Mouse (Mus musculus): ENCODE data around the gene Adam8.

The Adam8 gene

DNA sequence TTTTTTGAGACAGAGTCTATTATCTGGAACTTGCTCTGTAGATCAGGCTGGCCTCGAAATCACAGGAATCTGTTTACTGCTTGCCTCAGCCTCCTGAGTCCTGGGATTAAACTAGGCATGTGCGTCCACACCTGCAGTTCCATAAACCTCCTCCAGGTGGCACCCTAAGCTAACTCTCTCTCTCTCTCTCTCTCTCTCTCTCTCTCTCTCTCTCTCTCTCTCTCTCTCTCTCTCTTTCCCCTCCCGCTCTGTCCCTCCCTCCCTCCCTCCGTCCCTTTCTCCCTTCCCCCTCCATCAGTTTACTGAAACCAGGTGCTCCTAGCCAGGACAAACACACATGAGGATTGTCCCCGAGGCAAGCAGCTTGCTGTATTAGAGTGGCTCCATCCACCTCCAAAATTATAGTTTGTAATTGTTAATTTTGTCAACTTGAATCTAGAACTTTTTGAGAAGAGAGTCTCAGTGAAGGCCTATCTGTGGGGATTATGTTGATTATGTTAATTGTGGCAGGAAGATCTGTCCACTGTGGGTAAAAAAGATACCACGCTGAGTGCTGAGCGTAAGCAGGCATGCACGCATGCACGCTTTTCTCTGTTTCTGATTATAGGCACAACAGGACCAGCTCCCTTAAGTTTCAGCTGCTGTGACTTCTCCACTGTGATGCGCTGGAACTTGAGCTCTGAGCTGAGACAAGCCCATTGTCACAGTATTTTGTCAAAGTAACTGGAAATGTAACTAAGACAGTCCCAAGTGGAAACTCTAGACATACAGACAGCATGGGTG, 22.8 kb downstream of the Adam8 start:
- H3K27me3 ChIP-seq (ENCODE audit: control insufficient read depth, insufficient read depth, low read length, poor library complexity, severe bottlenecking), result no peaks in the 10 kb centered on the region
- peak; percentile 88 for DNase-seq (ENCODE audit: low read depth, low spot score)

DNA sequence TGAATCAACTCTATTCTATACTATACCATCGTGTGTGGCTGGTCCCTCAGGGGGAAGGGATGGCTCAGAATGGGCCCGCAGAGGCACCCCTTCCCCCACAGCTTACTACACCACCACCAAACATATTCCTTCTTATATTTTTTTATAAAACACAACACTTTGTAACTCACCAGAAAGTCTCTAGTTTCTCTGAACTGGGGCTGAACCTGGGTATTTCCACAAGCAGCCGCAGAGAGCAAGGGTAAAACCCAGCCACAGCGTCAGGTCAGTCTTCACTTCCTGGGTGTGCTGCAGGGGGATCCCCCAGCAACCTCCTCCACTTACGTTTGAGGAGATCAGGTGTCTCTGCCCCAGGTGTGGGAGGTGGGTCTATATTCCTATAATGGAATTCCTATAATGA, 23.9 kb downstream of the Adam8 start:
- DNase-seq (ENCODE audit: low read depth, low spot score), result peak; percentile 87
- no peaks in the 10 kb centered on the region for H3K36me3 ChIP-seq (ENCODE audit: control insufficient read depth, insufficient read depth, low read length, poor library complexity, severe bottlenecking)
- no peaks in the 10 kb centered on the region for H3K27me3 ChIP-seq (ENCODE audit: control insufficient read depth, insufficient read depth, low read length, poor library complexity, severe bottlenecking)

More for the DNA sequence above, 22.8 kb downstream of the Adam8 start:
- H3K36me3 ChIP-seq (ENCODE audit: control insufficient read depth, insufficient read depth, low read length, poor library complexity, severe bottlenecking), result no peaks in the 10 kb centered on the region

DNA sequence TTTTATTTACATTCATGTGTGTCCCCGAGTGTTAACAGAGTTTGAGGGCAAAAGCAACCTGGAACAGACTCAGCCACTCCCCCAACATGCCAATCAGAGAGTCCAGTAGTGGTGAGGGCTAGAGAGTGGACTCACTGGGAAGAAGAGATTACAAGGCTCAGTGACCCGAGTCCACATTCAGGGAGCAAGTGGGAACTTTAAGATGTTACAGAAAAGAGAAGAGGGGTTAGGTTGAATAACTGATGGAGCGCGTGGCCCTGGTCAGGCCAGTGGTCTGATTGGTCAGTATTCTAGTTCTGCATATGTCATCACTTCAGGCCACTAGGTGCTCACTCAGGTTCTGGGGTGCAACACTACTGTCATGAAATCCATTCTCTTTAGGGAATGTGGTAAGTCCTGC, 25.2 kb downstream of the Adam8 start:
- Histone ChIP-seq H3K36me3 (ENCODE audit: control insufficient read depth, insufficient read depth, low read length, poor library complexity, severe bottlenecking) (no peaks in the 10 kb centered on the region), H3K27me3 (ENCODE audit: control insufficient read depth, insufficient read depth, low read length, poor library complexity, severe bottlenecking) (no peaks in the 10 kb centered on the region)
- no peak for DNase-seq (ENCODE audit: low read depth, low spot score)

DNA sequence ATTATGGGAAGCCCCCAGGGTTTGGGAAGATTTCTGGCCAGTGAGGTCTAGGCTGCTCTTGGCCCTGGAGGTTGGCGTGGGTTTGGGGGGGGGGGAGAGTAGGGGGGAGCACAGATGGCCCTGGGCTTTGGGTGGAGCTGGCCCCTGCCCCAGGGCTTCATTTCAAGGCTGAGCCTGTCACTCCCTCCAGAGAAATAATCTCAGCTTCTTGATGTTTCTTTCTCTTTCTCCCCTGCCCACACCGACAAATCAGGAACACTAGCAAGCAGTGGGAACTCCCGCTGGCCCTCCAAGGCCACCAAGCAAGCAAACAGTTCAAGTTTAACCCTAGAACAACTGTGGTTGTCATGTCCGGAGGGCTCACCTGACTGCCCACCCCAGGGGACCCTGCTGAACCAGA, 28.5 kb downstream of the Adam8 start:
- no peaks in the 10 kb centered on the region for H3K27me3 ChIP-seq (ENCODE audit: control insufficient read depth, insufficient read depth, low read length, poor library complexity, severe bottlenecking)
- no peak for DNase-seq (ENCODE audit: low read depth, low spot score)
- no peaks in the 10 kb centered on the region for H3K36me3 ChIP-seq (ENCODE audit: control insufficient read depth, insufficient read depth, low read length, poor library complexity, severe bottlenecking)

DNA sequence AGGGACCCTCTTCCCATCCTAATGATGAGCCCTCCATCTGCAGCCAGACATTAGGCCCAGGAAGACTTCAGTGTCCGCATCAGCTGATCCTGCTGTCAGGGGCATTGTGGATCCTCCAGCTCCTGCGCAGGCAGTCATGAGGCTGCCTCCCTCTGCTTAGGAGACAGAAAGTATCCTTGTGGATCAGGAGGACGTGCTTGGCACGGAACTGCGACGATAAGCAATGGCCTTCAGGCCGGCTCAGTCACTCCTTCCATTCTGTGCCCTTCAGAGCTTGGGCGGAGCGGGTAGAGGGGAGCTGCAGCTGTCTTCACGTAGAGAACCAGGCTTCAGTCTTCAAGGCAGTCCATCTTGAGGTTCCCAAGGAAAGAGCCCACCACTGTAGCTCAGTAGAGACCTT, 31.2 kb downstream of the Adam8 start:
- Histone ChIP-seq H3K36me3 (ENCODE audit: control insufficient read depth, insufficient read depth, low read length, poor library complexity, severe bottlenecking) (no peaks in the 10 kb centered on the region), H3K27me3 (ENCODE audit: control insufficient read depth, insufficient read depth, low read length, poor library complexity, severe bottlenecking) (no peaks in the 10 kb centered on the region)
- no peak for DNase-seq (ENCODE audit: low read depth, low spot score)

DNA sequence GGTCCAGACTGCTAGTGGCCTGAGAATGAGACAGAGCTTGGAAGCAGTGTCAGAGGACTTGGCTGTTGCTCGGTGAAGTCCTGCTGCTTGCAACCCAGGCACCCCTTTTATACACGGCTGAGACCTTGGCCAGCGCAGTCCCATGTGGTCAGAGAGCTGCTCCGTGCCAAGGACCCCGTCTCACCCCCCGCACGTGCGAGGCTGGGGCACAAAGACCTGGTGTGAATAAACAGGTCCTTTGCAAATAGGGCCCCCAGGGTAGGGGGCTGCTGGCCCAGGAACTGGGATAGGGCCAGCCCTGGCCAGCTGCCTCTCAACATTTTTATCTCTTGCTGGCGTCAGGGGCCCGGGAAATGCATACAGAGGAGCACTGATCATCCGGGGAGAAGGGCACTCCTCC, 34.4 kb downstream of the Adam8 start:
- DNase-seq (ENCODE audit: low read depth, low spot score), result no peak
- no peaks in the 10 kb centered on the region for H3K27me3 ChIP-seq (ENCODE audit: control insufficient read depth, insufficient read depth, low read length, poor library complexity, severe bottlenecking)
- H3K36me3 ChIP-seq (ENCODE audit: control insufficient read depth, insufficient read depth, low read length, poor library complexity, severe bottlenecking), result no peaks in the 10 kb centered on the region

DNA sequence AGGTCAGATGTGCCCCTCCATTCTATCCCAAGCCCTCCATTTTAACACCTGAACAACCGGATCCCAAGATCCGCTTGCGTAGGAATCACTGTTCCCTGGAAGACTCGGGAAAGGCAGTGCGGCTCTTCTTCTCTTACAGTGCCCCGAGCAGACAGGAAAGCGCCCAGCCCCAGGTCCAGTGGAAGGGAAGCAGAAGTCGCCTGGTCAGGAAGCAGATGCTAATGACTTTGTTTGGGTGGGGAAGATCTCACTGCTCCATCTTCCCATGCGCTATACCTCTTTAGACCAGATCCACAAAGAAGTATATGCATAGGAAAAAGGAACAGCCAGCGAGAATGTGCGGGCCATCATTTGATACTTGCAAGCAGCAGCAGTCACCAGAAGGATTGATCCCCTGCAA, 34.9 kb downstream of the Adam8 start:
- Histone ChIP-seq H3K36me3 (ENCODE audit: control insufficient read depth, insufficient read depth, low read length, poor library complexity, severe bottlenecking) (no peaks in the 10 kb centered on the region), H3K27me3 (ENCODE audit: control insufficient read depth, insufficient read depth, low read length, poor library complexity, severe bottlenecking) (no peaks in the 10 kb centered on the region)
- DNase-seq (ENCODE audit: low read depth, low spot score), result no peak

DNA sequence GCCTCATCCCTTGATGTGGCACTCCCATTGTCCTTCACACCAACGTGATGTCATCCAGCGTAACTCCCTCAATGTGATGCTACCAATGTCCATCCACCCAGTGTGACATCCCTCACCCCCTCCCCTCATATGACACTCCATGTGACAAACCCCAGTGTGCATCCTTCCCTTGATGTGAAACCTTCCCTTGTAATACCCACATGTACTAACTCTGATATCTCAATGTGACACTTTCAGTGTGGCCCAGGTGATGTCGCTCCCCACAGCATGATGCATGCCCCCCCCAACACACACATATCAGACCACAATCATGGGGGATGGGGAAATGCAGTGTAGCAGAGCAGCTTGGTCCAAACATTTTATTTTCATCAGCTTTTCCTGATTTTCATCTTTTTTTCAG, 35.7 kb downstream of the Adam8 start:
- no peaks in the 10 kb centered on the region for H3K27me3 ChIP-seq (ENCODE audit: control insufficient read depth, insufficient read depth, low read length, poor library complexity, severe bottlenecking)
- no peaks in the 10 kb centered on the region for H3K36me3 ChIP-seq (ENCODE audit: control insufficient read depth, insufficient read depth, low read length, poor library complexity, severe bottlenecking)
- DNase-seq (ENCODE audit: low read depth, low spot score), result no peak

DNA sequence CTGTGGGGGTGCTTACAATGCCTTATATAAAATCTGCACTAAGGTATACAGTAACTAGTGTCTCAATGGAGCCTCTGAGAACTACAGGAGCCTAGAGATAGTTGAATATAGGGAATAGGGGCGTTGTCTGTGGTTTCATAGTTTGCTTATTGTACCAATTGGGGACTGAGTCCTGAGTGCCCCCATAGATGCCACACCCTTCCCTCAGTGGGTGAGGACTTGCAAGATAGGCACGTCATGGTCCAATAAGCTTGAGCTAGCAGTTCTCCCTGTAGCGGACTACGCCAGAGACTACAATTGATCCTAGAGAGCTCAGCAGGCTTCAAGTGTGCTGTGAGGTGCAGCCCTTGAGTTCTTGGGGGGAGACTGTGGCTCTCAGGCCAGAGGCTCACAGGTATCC, 36.9 kb downstream of the Adam8 start:
- DNase-seq (ENCODE audit: low read depth, low spot score), result no peak
- Histone ChIP-seq H3K27me3 (ENCODE audit: control insufficient read depth, insufficient read depth, low read length, poor library complexity, severe bottlenecking) (no peaks in the 10 kb centered on the region), H3K36me3 (ENCODE audit: control insufficient read depth, insufficient read depth, low read length, poor library complexity, severe bottlenecking) (no peaks in the 10 kb centered on the region)

DNA sequence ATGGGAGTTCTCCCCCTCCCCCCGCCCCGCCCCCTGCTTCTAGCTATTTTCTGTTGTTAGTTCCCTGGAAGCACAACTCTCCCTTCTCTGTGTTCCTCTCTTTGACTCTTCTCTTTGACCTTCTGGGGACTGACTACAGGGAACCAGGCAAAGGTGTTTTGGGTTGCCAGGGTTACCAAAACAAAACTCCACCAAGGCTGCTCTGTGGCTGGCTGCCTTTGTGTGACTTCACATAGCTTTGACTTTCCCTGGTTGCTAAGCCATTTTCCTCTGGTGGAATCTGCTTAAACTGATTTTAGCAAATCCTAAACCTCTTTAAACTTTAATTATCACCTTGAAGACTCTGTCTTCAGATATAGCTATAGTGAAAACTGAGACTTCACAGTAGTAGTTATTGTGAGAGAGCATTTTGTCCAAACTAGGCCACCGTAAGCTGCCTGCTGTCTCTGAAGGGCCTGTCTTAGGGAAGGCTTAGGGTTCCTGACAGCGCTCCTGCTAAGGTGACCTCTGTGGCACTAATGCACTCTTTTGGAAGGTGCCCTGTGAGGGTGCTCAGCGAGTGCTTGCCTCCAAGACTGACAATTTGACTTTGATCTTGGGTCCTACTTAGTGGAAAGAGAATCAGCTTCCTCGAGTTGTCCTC, 40.2 kb downstream of the Adam8 start:
- H3K27me3 ChIP-seq (ENCODE audit: control insufficient read depth, insufficient read depth, low read length, poor library complexity, severe bottlenecking), result no peaks in the 10 kb centered on the region
- DNase-seq (ENCODE audit: low read depth, low spot score), result peak; percentile 40

DNA sequence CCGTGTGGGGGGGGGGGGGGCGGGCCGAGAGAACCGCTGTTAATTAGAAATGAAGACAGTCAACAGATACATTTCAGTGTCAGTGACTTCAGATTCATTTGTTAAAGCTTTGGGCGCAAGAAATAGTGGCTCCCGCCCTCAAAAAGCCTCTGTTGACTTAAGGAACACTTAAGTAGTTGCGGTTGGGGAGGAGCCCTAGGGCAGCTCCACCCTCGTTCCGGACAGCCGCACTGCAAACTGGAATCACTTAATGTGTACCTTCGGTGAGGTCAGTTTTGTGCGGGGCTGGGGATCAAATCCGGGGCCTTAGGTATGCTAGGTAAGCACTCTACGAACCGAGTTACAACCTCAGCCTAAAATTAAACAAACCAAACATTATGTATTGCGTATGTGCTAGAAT, 41.3 kb downstream of the Adam8 start:
- Histone ChIP-seq H3K36me3 (ENCODE audit: control insufficient read depth, insufficient read depth, low read length, poor library complexity, severe bottlenecking) (no peaks in the 10 kb centered on the region), H3K27me3 (ENCODE audit: control insufficient read depth, insufficient read depth, low read length, poor library complexity, severe bottlenecking) (no peaks in the 10 kb centered on the region)
- DNase-seq (ENCODE audit: low read depth, low spot score), result peak; percentile 67

More for the DNA sequence above, 40.2 kb downstream of the Adam8 start:
- H3K36me3 ChIP-seq (ENCODE audit: control insufficient read depth, insufficient read depth, low read length, poor library complexity, severe bottlenecking), result no peaks in the 10 kb centered on the region

DNA sequence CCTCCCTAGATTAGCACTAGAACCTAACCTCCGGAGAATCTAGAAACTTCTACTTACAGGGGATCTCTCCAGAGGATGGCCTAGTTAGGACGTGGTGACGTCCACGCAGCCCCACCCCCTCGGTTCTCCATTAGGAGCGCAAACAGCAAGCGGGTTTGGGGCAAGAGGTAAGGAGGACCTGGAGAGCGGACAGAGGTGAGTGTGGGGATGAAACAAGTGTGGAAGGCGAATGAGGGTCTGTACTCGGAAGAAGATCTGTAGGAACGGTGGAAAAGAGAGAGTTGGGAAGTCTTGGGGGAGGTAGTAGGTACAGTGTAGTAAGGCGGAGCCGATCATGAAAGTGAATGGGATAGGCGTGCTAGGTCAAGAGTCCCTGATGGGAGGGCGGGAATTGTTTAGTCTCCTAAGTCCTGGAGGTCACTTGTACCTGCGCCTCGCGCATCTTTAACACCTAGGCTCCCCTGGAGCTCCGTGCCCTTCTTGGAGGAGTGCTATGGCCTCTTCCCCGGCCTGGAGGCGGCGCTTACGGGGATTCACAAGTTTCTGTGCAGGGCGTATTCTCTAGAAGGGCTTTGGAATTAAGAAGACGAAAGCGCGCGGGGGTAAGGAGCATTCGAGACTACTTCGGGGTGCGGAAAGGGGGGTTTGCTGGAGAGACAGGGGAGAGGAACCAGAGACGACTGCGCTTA, 41.9 kb downstream of the Adam8 start:
- H3K27me3 ChIP-seq (ENCODE audit: control insufficient read depth, insufficient read depth, low read length, poor library complexity, severe bottlenecking), result no peaks in the 10 kb centered on the region; the same call in 1 of the 2 replicates
- H3K36me3 ChIP-seq (ENCODE audit: control insufficient read depth, insufficient read depth, low read length, poor library complexity, severe bottlenecking), result no peaks in the 10 kb centered on the region
- DNase-seq (ENCODE audit: low read depth, low spot score), result peak; percentile 73

DNA sequence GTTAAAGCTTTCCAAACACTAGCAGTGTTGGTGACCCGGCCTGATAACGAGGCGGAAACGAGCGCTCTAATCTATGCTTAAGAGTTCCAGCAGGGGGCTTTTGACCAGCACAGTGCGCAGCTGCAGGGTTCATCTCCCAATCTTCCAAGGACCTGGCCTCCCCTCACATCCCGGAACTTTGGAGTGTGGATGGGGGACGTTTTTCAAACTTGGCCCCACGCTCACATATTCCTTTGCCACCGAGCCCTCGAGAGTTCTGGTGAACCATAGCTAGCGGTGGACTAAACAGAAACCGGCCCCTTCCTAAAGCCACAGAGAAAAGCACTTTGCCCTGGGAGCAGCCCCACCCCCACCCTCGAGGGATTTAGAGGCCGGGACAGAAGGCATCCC, 42.5 kb downstream of the Adam8 start:
- Histone ChIP-seq H3K36me3 (ENCODE audit: control insufficient read depth, insufficient read depth, low read length, poor library complexity, severe bottlenecking) (no peaks in the 10 kb centered on the region), H3K27me3 (ENCODE audit: control insufficient read depth, insufficient read depth, low read length, poor library complexity, severe bottlenecking) (no peaks in the 10 kb centered on the region; the same call in 1 of the 2 replicates)
- DNase-seq (ENCODE audit: low read depth, low spot score), result peak; percentile 69

DNA sequence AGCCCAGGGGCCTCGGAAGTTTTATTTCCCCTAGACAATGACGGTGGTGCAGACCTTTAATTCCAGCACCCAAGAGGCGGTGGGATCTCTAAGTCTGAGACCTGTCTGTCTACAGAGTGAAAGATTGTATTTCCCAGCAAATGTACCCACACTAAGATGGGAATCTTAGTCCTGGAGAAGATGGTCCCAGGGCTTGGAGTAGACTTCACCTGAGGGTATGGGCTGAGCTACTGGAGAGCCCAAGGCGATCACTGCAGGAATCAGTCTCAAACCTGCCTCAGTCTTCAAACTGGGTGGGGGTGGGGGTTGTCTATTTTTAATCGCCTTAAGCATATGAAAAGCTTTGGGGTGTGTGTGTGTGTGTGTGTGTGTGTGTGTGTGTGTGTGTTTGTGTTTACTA, 46.3 kb downstream of the Adam8 start:
- no peak for DNase-seq (ENCODE audit: low read depth, low spot score)
- H3K36me3 ChIP-seq (ENCODE audit: control insufficient read depth, insufficient read depth, low read length, poor library complexity, severe bottlenecking), result no peaks in the 10 kb centered on the region
- H3K27me3 ChIP-seq (ENCODE audit: control insufficient read depth, insufficient read depth, low read length, poor library complexity, severe bottlenecking), result no peaks in the 10 kb centered on the region; the same call in 1 of the 2 replicates

DNA sequence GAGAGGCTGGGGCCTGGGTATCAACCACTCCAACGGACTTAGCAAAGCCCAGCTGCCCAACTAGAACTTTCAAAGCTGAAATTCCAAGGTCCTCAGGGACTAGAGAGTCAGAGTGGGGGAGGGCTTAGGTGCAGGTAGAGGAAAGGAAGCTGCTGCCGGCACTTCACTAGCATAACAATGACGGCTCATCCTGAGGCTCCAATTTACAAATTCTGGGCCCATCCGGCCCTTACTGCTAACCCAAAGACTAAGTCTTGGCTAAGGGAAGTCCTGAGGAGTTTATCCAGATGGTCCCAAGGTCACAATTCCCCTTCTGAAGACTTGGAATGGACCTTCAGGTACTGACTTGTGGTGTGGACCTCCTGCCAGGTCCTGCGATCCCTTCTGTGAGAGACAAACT, 46.8 kb downstream of the Adam8 start:
- no peaks in the 10 kb centered on the region; the same call in 1 of the 2 replicates for H3K27me3 ChIP-seq (ENCODE audit: control insufficient read depth, insufficient read depth, low read length, poor library complexity, severe bottlenecking)
- no peak for DNase-seq (ENCODE audit: low read depth, low spot score)
- H3K36me3 ChIP-seq (ENCODE audit: control insufficient read depth, insufficient read depth, low read length, poor library complexity, severe bottlenecking), result no peaks in the 10 kb centered on the region
